Mouse (Mus musculus) left cerebral cortex, postnatal 14 days (tissue): ENCODE results near the gene Tmem259. TPM values are rescaled to one million over a fixed set of nuclear protein-coding genes. Genes with fewer than 3 reads are reported as not detected.

Experiments
- DNase-seq, 2 experiments: peaks; one replicate each; pipeline ENCODE4 v3.0.0; 2021 to 2022; ENCODE audit warnings: low spot score in 2 of 2, mixed read lengths in 1 of 2
- intact Hi-C: fragments of 180-260 bp; cut with DNase I; formaldehyde crosslinking; loops from one replicate; pipeline ENCODE4 v1.15.1; 2025
- total RNA-seq, 2 experiments: library from RNA; stranded (reverse); gene quantifications; 2 replicates each; pipeline ENCODE4 v1.2.3; 2021

The Tmem259 gene
- total RNA-seq, 2 experiments from 2014 or later, result 140 to 152 TPM

- DNase-seq, result no peak
- intact Hi-C loops, result no loop called here
These were observed 7.0 kb upstream of the Tmem259 start for GRCm38 (mm10) chr10:79991099-79991498.

- no peak for DNase-seq
These were observed 5.7 kb upstream of the Tmem259 start for GRCm38 (mm10) chr10:79989870-79990269.

GRCm38 (mm10) chr10:79989272-79989786, 5.2 kb upstream of the Tmem259 start:
- intact Hi-C loops, result loop anchor here (5.0 kb wide), 1 partner anchor 63 kb away; no protein-coding TSS in a partner anchor
- DNase-seq, result no peak

More at GRCm38 (mm10) chr10:79989870-79990269, 5.7 kb upstream of the Tmem259 start:
- intact Hi-C loops, result loop anchor here (5.0 kb wide), 1 partner anchor 62 kb away; no protein-coding TSS in a partner anchor

- no peak for DNase-seq
- intact Hi-C loops, result loop anchor here (5.0 kb wide), 1 partner anchor 64 kb away; no protein-coding TSS in a partner anchor
These were observed 4.6 kb upstream of the Tmem259 start, which contains the start of gene Cnn2 for GRCm38 (mm10) chr10:79988506-79989271. Gene Cnn2, plus strand, starts transcription at chr10:79988584.

- intact Hi-C loops, result loop anchor here (2.0 to 5.0 kb wide), 2 partner anchors 47 to 64 kb away; no protein-coding TSS in a partner anchor
- DNase-seq, result no peak
These were observed 3.8 kb upstream of the Tmem259 start for GRCm38 (mm10) chr10:79987771-79988505.

GRCm38 (mm10) chr10:79986963-79987362, 2.8 kb upstream of the Tmem259 start:
- intact Hi-C loops, result loop anchor here (2.0 to 5.0 kb wide), 2 partner anchors 48 to 65 kb away; no protein-coding TSS in a partner anchor
- peak; percentile 85 to 95 for DNase-seq

- intact Hi-C loops, result loop anchor here (2.0 to 5.0 kb wide), 2 partner anchors 48 to 66 kb away; no protein-coding TSS in a partner anchor
- DNase-seq, result no peak
These were observed 2.2 kb upstream of the Tmem259 start for GRCm38 (mm10) chr10:79986232-79986878.

GRCm38 (mm10) chr10:79985334-79986231, 1.5 kb upstream of the Tmem259 start:
- intact Hi-C loops, result loop anchor here (2.0 to 5.0 kb wide), 2 partner anchors 49 to 67 kb away; no protein-coding TSS in a partner anchor
- peak; percentile 62 to 71 for DNase-seq

GRCm38 (mm10) chr10:79984871-79985270, 741 bp upstream of the Tmem259 start:
- intact Hi-C loops, result loop anchor here (5.0 kb wide), 1 partner anchor 67 kb away; no protein-coding TSS in a partner anchor
- DNase-seq, result peak; percentile 96 to 99

GRCm38 (mm10) chr10:79983670-79984069, 460 bp downstream of the Tmem259 start:
- peak; percentile 75 to 76 for DNase-seq
- intact Hi-C loops, result no loop called here

- DNase-seq, result no peak
- intact Hi-C loops, result no loop called here
These were observed 925 bp downstream of the Tmem259 start for GRCm38 (mm10) chr10:79983205-79983604.

GRCm38 (mm10) chr10:79979401-79980155, 4.6 kb downstream of the Tmem259 start:
- intact Hi-C loops, result loop anchor here (2.0 kb wide), 1 partner anchor 17 kb away; no protein-coding TSS in a partner anchor
- no peak for DNase-seq

- intact Hi-C loops, result loop anchor here (2.0 kb wide), 1 partner anchor 15 kb away; no protein-coding TSS in a partner anchor
These were observed 6.1 kb downstream of the Tmem259 start for GRCm38 (mm10) chr10:79978061-79978460.

GRCm38 (mm10) chr10:79977324-79977723, 6.8 kb downstream of the Tmem259 start:
- intact Hi-C loops, result no loop called here

More at GRCm38 (mm10) chr10:79978061-79978460, 6.1 kb downstream of the Tmem259 start:
- DNase-seq, result no peak

GRCm38 (mm10) chr10:79976722-79977107, 7.4 kb downstream of the Tmem259 start:
- intact Hi-C loops, result no loop called here
- DNase-seq, result no peak

More at GRCm38 (mm10) chr10:79977324-79977723, 6.8 kb downstream of the Tmem259 start:
- no peak for DNase-seq

GRCm38 (mm10) chr10:79976071-79976721, 7.9 kb downstream of the Tmem259 start:
- intact Hi-C loops, result no loop called here
- no peak for DNase-seq

GRCm38 (mm10) chr10:79974668-79975067, 9.5 kb downstream of the Tmem259 start:
- DNase-seq, result no peak
- intact Hi-C loops, result no loop called here
